Mouse (Mus musculus) right cerebral cortex, postnatal 4 days (tissue): ENCODE measurements at regions not wholly inside any gene's neighbourhood (a gene's known extent, or its start where the extent isn't known, plus 50 kb on each side); places are given as distances from the start of the nearest gene placed in this dataset.

Experiments
- DNase-seq: peaks from one replicate; pipeline ENCODE4 v3.0.0-alpha.2; 2022

- no peak for DNase-seq
Measured at GRCm38 (mm10) chr14:80789131-80789530, 805.2 kb downstream of the Olfm4 start.

DNA sequence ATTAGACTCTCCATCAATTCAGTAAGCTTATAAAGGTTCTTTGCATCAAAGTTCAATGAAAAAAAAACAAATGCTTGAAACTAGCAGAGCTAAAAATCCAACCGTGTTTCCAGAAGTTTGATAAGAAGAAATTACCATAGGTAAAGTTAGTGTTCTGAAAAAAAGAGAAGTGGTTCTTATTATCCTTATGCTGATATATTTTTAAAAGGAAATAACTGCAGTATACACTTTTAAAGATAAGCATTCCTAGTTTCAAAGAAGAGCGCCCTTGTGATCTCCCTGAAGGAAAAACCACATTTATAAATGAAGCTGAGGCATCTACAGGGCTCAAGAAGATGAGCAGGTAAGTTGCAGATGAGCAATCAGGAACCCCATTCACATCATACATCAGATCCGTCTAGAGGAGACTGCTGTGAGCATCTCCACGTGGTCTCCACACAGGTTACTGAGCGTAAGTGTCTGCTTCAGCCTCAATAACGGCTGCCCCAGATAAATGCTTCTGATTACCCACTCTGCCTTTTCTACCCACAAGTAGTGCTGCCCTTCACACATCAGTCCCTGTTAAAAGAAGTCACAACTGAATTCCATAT, 815.6 kb downstream of the Olfm4 start:
- DNase-seq: no peak

DNA sequence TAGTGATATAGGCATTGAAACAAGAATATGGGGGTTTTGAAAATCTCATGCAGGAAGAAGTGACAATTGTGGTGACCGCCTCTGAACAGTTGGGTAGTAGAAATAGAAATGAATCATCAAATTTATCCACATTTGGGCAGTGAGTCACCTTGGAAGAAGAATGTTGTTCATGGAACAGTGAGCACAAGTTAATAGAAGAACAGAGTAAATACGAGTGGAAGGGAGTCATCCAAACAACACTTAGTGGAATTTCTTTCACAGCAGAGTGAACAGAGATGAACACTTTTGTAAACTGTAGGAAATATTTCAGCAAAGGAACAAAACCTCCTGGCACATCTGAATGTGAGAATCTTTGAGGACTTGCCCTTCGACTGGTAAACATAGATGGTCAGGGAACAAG, 846.6 kb downstream of the Olfm4 start:
- no peak for DNase-seq

DNA sequence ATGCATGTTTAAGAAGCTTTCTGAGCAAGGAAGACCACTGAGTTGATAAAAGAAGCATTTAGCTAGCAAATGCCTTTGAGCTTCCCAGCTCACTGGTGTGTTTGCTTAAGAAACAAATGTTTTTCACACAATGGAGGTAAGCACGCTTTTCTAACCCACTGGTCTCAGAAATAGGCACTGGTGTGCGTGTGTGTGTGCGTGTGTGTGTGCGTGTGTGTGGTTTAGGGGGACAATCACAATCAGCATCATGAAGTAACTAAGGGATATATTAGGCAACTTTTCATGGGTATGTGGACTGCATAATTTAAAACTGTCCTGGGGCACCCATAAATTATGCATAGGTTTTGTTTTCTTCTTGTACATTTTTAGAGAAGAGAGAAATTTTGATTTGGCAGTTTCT, 860.7 kb downstream of the Olfm4 start:
- no peak for DNase-seq

GRCm38 (mm10) chr14:80845576-80846269, 861.8 kb downstream of the Olfm4 start:
- DNase-seq: peak; percentile 84

- peak; percentile 29 for DNase-seq
Measured at GRCm38 (mm10) chr14:80846420-80847083, 862.7 kb downstream of the Olfm4 start.
